23 mouse cellular contexts compared by ENCODE assay signal in the genomic region with DNA sequence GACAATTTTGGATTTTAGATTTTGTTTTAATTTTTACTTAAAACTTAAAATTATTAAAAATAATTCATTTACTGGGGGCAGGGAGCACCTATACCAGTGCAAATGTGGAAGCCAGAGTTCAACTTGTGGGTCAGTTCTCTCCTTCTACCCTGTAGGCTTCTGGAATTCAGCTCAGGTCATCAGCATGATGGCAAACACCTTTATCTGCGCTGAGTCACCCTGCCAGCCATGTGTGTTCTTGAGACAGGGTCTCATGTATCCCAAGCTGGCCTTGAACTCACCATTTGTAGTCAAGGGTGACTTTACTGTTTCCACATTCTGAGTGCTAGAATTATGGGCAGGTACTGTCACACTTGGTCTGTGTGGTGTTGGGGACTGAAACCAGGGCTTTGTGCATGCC. TPM values are rescaled to one million over a fixed set of nuclear protein-coding genes. Genes with fewer than 3 reads are reported as not detected.
DNase-seq lines count a peak whose midpoint lies in the region; ATAC-seq and TF ChIP-seq lines count a peak whose summit lies in the region.
"Had no signal": no experiment of that assay in that cellular context is flagged by ENCODE, and none has a peak within 500 bp of the region (broad histone marks: within the 10 kb centered on the region; RNA-seq: fewer than 3 reads in every experiment).

No protein-coding gene starts in this region.

- 0 out of 2 replicates have a peak, but pooled peaks have one; percentile 12 for ATAC-seq in heart, embryonic 11.5 days (replicated peaks; ENCODE audit: insufficient number of reproducible peaks, low FRiP score, low TSS enrichment)
- peak; percentile 46 for ATAC-seq in liver, embryonic 12.5 days
- no peak for ATAC-seq in liver, embryonic 11.5 days (replicated peaks; ENCODE audit: low FRiP score)
- peak; percentile 40; the same call in 1 of the 2 replicates for ATAC-seq in liver, embryonic 14.5 days (ENCODE audit: insufficient read depth)
- ATAC-seq: CD4-positive, CD25-positive, alpha-beta regulatory T cell, adult 4 months; forebrain, embryonic 15.5 days; hindbrain, embryonic 16.5 days; intestine, embryonic 15.5 days had no signal

- intact Hi-C loops in heart, postnatal 14 days (cut with DNase I), result no loop called here

- no peaks in the 10 kb centered on the region for H3K9me3 ChIP-seq in heart, embryonic 11.5 days (replicated peaks; ENCODE audit: control insufficient read depth, low read length)
- H3K9me3 ChIP-seq in liver, embryonic 12.5 days (replicated peaks), result no peaks in the 10 kb centered on the region
- no peaks in the 10 kb centered on the region for H3K9me3 ChIP-seq in liver, embryonic 11.5 days (ENCODE audit: control insufficient read depth, low read length)
- no peaks in the 10 kb centered on the region for H3K9me3 ChIP-seq in liver, embryonic 14.5 days (ENCODE audit: control insufficient read depth, low read length)
- H3K9me3 ChIP-seq: embryonic facial prominence, embryonic 12.5 days; embryonic facial prominence, embryonic 15.5 days; forebrain, embryonic 12.5 days; forebrain, embryonic 15.5 days; heart, embryonic 15.5 days; hindbrain, embryonic 12.5 days; intestine, embryonic 15.5 days had no signal

- peaks cover 27% of the 10 kb centered on the region for H3K4me1 ChIP-seq in heart, embryonic 11.5 days (ENCODE audit: control insufficient read depth, insufficient read depth, low read length)
- peaks cover 64% of the 10 kb centered on the region for H3K4me1 ChIP-seq in liver, embryonic 12.5 days
- H3K4me1 ChIP-seq in liver, embryonic 11.5 days (replicated peaks; ENCODE audit: control insufficient read depth, insufficient read depth, low read length), result peaks cover 32% of the 10 kb centered on the region
- peaks cover 40 to 41% of the 10 kb centered on the region in 2 experiments for H3K4me1 ChIP-seq in liver, embryonic 14.5 days (replicated peaks; ENCODE audit: control insufficient read depth in 2 of 2, insufficient read depth in 2 of 2, low read length in 1 of 2)
- H3K4me1 ChIP-seq: forebrain, embryonic 15.5 days; hindbrain, embryonic 12.5 days; intestine, embryonic 15.5 days had no signal

- H3K9ac ChIP-seq in heart, embryonic 11.5 days (ENCODE audit: low read depth, low read length), result no peak overlapping the region
- H3K9ac ChIP-seq in liver, embryonic 12.5 days, result no peak overlapping the region
- H3K9ac ChIP-seq in liver, embryonic 11.5 days (ENCODE audit: low read depth, low read length), result no peak overlapping the region
- no peak overlapping the region for H3K9ac ChIP-seq in liver, embryonic 14.5 days (replicated peaks)
- H3K9ac ChIP-seq: embryonic facial prominence, embryonic 12.5 days; embryonic facial prominence, embryonic 15.5 days; forebrain, embryonic 12.5 days; forebrain, embryonic 15.5 days; heart, embryonic 15.5 days; hindbrain, embryonic 12.5 days; intestine, embryonic 15.5 days had no signal

- no peak overlapping the region for H3K27ac ChIP-seq in heart, embryonic 11.5 days (ENCODE audit: low read depth, low read length)
- H3K27ac ChIP-seq in liver, embryonic 12.5 days, result peak overlapping the region; percentile 80; the same call in 1 of the 2 replicates
- H3K27ac ChIP-seq in liver, embryonic 11.5 days (ENCODE audit: low read depth, low read length), result no peak overlapping the region
- no peak overlapping the region for H3K27ac ChIP-seq in liver, embryonic 14.5 days
- H3K27ac ChIP-seq: embryonic facial prominence, embryonic 12.5 days; embryonic facial prominence, embryonic 15.5 days; forebrain, embryonic 12.5 days; forebrain, embryonic 15.5 days; hindbrain, embryonic 12.5 days; intestine, embryonic 15.5 days had no signal

- TF ChIP-seq EP300 in liver, embryonic 14.5 days (IDR thresholded peaks at IDR 0.05; ENCODE audit: low read depth), result no peak

- no peak for DNase-seq in heart, postnatal 14 days
- no peak for DNase-seq in liver, embryonic 11.5 days (ENCODE audit: low spot score)
- peak in 2 of 3 experiments; percentile 19 to 24 for DNase-seq in liver, embryonic 14.5 days (ENCODE audit: low read depth in 3 of 3, low spot score in 3 of 3)
- no peak for DNase-seq in urinary bladder, postnatal 25 days (ENCODE audit: low spot score)
- DNase-seq: adrenal gland, adult 2 months; adrenal gland, postnatal 14 days; cerebellum, adult 11 months; cerebellum, adult 2 months; cerebellum, adult 9-11 months; cerebellum, postnatal 25 days; gastrocnemius, postnatal 10 days had no signal

- peaks cover 6% of the 10 kb centered on the region for H3K36me3 ChIP-seq in heart, embryonic 11.5 days (ENCODE audit: control insufficient read depth, insufficient read depth, low read length)
- peaks cover 89% of the 10 kb centered on the region for H3K36me3 ChIP-seq in liver, embryonic 12.5 days
- peaks cover 21% of the 10 kb centered on the region; the same call in 1 of the 2 replicates for H3K36me3 ChIP-seq in liver, embryonic 11.5 days (ENCODE audit: control insufficient read depth, insufficient read depth, low read length)
- peaks cover 24% of the 10 kb centered on the region for H3K36me3 ChIP-seq in liver, embryonic 14.5 days (replicated peaks; ENCODE audit: control insufficient read depth, insufficient read depth, low read depth)

- H3K4me3 ChIP-seq in heart, embryonic 11.5 days (ENCODE audit: low read depth, low read length), result no peak overlapping the region
- H3K4me3 ChIP-seq in liver, embryonic 12.5 days, result no peak overlapping the region
- no peak overlapping the region for H3K4me3 ChIP-seq in liver, embryonic 11.5 days (ENCODE audit: low read depth, low read length)
- no peak overlapping the region for H3K4me3 ChIP-seq in liver, embryonic 14.5 days (ENCODE audit: insufficient read depth in 1 of 2, low read depth in 2 of 2, low read length in 2 of 2)
- H3K4me3 ChIP-seq: embryonic facial prominence, embryonic 12.5 days; embryonic facial prominence, embryonic 15.5 days; erythroblast, embryonic 14.5 days; forebrain, embryonic 12.5 days; forebrain, embryonic 15.5 days; heart, embryonic 15.5 days; hindbrain, embryonic 12.5 days; intestine, embryonic 15.5 days had no signal

- H3K4me2 ChIP-seq in heart, embryonic 11.5 days, result no peak overlapping the region
- no peak overlapping the region for H3K4me2 ChIP-seq in liver, embryonic 12.5 days
- no peak overlapping the region for H3K4me2 ChIP-seq in liver, embryonic 11.5 days
- no peak overlapping the region for H3K4me2 ChIP-seq in liver, embryonic 14.5 days (ENCODE audit: low read depth)
- H3K4me2 ChIP-seq: embryonic facial prominence, embryonic 12.5 days; embryonic facial prominence, embryonic 15.5 days; forebrain, embryonic 12.5 days; forebrain, embryonic 15.5 days; heart, embryonic 15.5 days; hindbrain, embryonic 12.5 days; intestine, embryonic 15.5 days had no signal

- no peaks in the 10 kb centered on the region for H3K27me3 ChIP-seq in heart, embryonic 11.5 days (ENCODE audit: control insufficient read depth, insufficient read depth, low read length)
- no peaks in the 10 kb centered on the region for H3K27me3 ChIP-seq in liver, embryonic 12.5 days (replicated peaks)
- no peaks in the 10 kb centered on the region for H3K27me3 ChIP-seq in liver, embryonic 11.5 days (replicated peaks; ENCODE audit: control insufficient read depth, insufficient read depth, low read length)
- H3K27me3 ChIP-seq in liver, embryonic 14.5 days (ENCODE audit: control insufficient read depth, insufficient read depth, low read length), result no peaks in the 10 kb centered on the region
- H3K27me3 ChIP-seq: embryonic facial prominence, embryonic 12.5 days; embryonic facial prominence, embryonic 15.5 days; forebrain, embryonic 12.5 days; forebrain, embryonic 15.5 days; heart, embryonic 15.5 days; hindbrain, embryonic 12.5 days; intestine, embryonic 15.5 days had no signal

- 82% methylated on average over 1 of the region's 1 CpGs for WGBS in heart, embryonic 11.5 days (ENCODE audit: insufficient replicate concordance)
- 80% methylated on average over 1 of the region's 1 CpGs for WGBS in liver, embryonic 12.5 days (ENCODE audit: insufficient replicate concordance)
- WGBS in liver, embryonic 11.5 days, result 92% methylated on average over 1 of the region's 1 CpGs
- 85% methylated on average over 1 of the region's 1 CpGs for WGBS in liver, embryonic 14.5 days (ENCODE audit: insufficient replicate concordance)

- no peak for TF ChIP-seq CTCF in liver, embryonic 14.5 days (IDR thresholded peaks at IDR 0.05; ENCODE audit: low read depth)

RNA-seq across cellular contexts. Expression of a gene that starts 45.5 kb away (rescaled TPM):
- 40.6 and 47.4 TPM in 2 replicates for polyA plus RNA-seq in heart, embryonic 11.5 days (2014; fragmentation: Nextera tagmentation; extraction: Ambion mirVana)
- total RNA-seq in heart, postnatal 14 days (2021), result 10 to 100 TPM; 25.0 to 25.3 TPM
- 33.4 and 34.4 TPM in 2 replicates for polyA plus RNA-seq in liver, embryonic 12.5 days (2016; fragmentation: Nextera tagmentation; extraction: Ambion mirVana)
- polyA plus RNA-seq in liver, embryonic 11.5 days (2014; fragmentation: Nextera tagmentation; extraction: Ambion mirVana), result 49.7 and 54.4 TPM in 2 replicates
- polyA plus RNA-seq in liver, embryonic 14.5 days (2012; rRNA removed), result 13.0 and 18.6 TPM in 2 replicates
- polyA plus RNA-seq in liver, embryonic 14.5 days (2014; fragmentation: Nextera tagmentation; extraction: Ambion mirVana), result 23.6 and 28.4 TPM in 2 replicates

RNA-seq across cellular contexts. Expression of a gene that starts 45.6 kb away (rescaled TPM):
- 21.1 and 23.0 TPM in 2 replicates for polyA plus RNA-seq in heart, embryonic 11.5 days (2014; fragmentation: Nextera tagmentation; extraction: Ambion mirVana)
- 10 to 100 TPM; 17.6 to 25.0 TPM for total RNA-seq in heart, postnatal 14 days (2021)
- polyA plus RNA-seq in liver, embryonic 12.5 days (2016; fragmentation: Nextera tagmentation; extraction: Ambion mirVana), result 16.7 TPM in 2 replicates
- 29.8 and 31.3 TPM in 2 replicates for polyA plus RNA-seq in liver, embryonic 11.5 days (2014; fragmentation: Nextera tagmentation; extraction: Ambion mirVana)
- polyA plus RNA-seq in liver, embryonic 14.5 days (2012; rRNA removed), result 9.6 and 10.9 TPM in 2 replicates
- polyA plus RNA-seq in liver, embryonic 14.5 days (2014; fragmentation: Nextera tagmentation; extraction: Ambion mirVana), result 10.2 and 12.6 TPM in 2 replicates

Comparison
In these comparisons a context has a peak if more than half of its experiments do, and no peak if none do; other contexts are left out.
1. DNase-seq: peak in liver, embryonic 14.5 days (2 of 3); none in heart, postnatal 14 days (0 of 2), liver, embryonic 11.5 days (single experiment) and urinary bladder, postnatal 25 days (single experiment).